Mouse (Mus musculus) lung, postnatal 25 days (tissue): ENCODE results near the gene Ugt1a9.
A peak's percentile ranks its signal among the peaks of the same experiment; 100 is the strongest.
"Not testable (repeated sequence)": the region's sequence is repeated elsewhere in the genome, so short reads cannot be mapped to it uniquely, and the experiment has no call there.

Experiments
- DNase-seq: peaks from one replicate; pipeline ENCODE4 v3.0.0; 2022; ENCODE audit warnings: low spot score

Ugt1a9 gene

DNA sequence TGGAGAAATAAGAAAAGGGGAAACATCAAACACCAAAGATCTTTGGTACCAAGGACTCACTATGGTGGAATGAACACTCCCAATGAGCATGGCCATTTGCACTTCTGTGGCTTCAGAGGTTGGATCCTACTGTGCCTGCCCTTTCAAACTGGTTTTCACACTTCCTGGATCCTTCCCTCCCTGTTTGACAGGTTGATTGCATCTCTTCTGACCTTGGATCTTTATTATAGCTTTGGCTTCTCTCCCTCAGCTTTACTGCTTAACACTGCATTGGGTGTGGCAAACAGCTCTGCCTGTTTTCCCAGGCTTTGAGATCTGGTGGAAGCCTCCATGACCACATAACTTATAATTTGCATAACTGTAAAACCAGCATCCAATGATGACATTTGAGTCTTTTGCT lies 149.7 kb downstream of the Ugt1a9 start:
- DNase-seq: peak; percentile 3

DNA sequence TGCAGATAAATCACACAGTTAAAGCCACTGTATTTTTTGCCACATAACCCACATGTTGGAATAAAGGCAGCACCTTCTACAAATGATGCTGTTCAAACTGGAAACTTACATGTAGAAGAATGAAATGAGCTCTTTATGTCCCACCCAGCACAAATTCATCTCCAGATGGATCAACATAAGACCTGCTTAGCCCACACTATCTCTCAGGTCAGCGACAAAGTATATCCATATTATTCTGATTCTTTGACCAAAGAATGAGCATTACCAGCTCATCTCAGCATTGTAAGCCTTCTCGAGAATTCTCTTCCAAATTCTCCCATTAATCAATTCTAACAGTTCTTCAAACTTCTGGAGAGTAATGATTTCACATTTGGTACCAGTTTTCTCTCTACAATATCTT lies 151.6 kb downstream of the Ugt1a9 start:
- peak; percentile 0 for DNase-seq

DNA sequence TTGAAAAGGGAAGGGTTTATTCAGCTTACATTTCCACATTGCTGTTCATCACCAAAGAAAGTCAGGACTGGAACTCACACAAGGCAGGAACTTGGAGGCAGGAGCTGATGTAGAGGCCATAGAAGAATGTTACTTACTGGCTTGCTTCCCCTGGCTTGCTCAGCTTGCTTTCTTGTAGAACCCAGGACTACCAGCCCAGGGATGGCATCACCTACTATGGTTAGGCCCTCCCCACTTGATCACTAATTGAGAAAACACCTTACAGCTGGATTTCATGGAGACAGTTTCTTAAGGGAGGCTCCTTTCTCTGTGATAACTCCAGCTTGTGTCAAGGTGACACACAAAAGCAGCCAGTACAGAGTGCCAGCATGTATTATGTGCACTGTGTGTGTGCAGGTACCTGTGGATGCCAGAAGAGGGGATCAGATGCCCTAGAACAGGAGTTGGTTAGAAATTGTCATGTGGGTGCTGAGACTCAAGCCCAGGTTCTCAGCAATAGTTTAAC lies 152.5 kb downstream of the Ugt1a9 start:
- peak; percentile 6 for DNase-seq

DNA sequence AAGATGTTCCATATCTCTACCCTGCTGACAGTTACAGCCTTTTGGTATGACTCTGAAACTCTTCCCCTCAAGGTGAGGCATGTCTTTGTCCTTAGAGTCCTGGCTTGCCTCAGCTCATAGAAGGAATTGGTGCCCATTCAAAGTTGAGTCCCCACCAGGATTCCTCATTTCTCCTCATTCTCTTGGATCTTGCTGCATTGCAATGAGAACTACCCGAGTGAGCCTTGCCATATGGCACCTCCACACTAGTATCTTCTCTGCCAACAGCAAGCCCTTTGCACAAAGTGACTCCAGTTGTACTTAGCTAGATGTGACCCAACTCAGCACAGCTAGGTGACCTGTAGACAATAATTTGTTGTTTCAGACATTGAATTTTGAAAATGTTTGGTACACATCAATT lies 153.0 kb downstream of the Ugt1a9 start:
- peak; percentile 18 for DNase-seq

DNA sequence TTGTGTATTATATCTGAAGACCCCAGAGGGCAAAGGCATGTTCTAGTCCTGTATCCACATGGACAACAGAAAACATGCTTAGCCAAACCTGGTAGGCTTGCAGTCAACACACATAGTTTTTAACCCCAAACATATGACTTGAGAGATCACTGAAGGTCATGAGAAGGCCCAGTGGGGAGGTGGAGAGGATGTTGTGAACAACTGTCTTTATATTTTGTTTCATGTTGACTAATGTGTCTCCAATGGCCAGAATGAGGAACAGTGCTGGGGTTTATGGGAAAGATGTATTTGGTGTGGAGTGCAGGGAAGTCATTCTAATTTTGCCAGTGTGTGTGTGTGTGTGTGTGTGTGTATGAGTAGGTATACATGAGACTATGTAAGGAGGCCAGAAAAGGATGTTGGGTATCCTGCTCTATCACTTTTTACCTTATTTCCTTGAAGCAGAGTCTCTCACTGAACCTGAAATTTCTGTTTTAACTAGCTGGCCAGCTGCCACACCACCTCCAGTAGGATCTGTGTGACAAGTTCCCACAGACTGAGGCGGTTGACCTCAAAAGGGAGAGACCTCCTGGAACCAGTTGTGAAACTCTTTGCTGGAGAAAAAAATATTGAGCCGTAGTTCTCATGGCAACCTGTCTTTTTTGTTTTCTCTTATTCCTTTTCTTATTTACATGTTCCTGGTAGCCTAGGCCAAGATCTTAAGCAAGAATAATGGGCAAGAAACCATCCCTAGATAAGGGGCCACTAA lies 153.6 kb downstream of the Ugt1a9 start:
- DNase-seq: peak; percentile 74

DNA sequence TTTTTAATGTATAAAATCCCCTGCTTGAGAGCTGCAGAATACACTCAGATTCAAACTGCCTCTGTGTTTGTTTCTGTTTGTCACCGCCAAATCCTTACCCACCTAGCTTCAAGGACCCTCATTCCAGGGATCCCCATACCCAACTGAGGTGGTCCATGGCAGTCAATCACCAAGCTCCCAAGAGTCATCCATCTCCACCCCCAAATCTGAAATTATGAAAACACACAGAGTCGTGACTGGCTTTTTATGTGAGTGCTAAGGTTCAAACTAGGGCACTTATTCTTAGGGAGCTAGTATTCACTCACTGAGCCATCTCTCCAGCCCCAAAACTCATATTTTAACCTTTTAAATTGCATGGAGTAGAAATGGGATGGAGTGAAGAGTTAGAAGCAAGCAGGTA lies 154.7 kb downstream of the Ugt1a9 start:
- DNase-seq: not testable (repeated sequence)

DNA sequence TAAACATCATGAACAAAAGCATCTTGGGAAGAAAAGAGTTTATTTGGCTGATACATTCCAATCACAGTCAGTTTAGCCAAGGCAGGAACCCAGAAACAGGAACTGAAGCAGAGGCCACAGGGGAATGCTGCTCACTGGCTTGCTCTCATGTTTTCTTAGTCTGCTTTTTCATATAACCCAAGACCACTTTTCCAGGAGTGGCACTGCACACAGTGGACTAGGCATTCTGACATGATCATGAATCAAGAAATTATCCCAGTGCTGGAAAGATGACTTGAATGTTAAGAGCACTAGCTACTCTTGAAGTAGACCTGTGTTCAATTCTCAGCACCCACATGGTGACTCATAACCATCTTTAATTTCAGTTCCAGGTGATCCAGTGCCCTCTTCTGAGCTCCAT lies 155.1 kb downstream of the Ugt1a9 start:
- no peak for DNase-seq

DNA sequence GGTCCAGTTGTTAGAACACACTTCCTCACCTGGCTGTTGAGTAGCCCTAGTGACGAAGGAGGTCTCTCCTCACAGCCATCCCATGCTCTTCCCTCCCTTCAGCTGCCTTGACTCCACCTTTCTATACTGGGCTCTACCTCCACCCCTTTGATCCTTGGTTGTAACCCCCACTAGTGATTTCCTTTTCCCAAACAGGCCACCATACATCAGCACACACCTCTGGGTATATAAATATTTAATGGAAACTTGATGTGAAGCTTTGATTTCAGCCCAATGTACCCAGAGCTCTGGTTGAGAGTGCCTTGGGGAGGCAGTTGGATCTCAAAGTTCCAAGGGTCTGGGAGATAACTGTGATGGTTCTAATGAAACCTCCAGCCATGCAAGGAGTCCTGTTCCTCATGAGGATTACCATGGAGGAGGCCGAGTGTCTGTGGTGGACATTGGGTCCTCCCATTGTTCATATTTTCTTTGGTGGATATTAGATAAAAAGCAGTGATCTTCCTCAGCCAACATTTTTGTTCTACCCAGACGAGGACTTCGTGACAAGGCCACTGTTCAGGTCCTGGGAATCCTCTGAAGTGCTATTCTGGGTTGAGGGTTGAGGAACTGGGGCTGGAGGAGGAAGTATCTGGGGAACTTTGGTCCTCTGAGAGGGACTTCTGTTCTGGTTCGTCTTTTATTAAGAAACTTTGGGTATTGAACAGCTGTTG lies 156.2 kb downstream of the Ugt1a9 start, which contains the start of gene Mroh2a:
Gene Mroh2a, plus strand, starts transcription at position 317 of the 710 bp plus-strand sequence.
- no peak for DNase-seq

DNA sequence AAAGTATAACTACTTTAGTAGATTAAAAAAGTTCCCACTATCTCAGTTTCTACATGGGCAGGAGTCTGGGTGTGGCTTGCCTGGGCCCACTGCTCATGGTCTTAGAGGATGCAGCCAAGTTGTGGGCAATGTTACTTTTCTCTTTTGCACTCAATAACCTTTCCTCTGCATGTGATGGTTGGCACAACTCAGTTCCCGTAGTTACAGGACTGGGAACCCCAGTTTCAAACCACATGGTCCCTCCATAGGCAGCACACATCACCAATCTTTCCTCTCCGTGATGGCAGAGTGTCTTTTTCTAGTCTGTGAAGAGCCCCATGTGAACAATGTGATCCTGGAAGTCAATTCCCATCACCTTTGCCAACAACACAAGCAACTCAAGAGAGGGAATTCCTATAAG lies 156.9 kb downstream of the Ugt1a9 start:
- DNase-seq: no peak

DNA sequence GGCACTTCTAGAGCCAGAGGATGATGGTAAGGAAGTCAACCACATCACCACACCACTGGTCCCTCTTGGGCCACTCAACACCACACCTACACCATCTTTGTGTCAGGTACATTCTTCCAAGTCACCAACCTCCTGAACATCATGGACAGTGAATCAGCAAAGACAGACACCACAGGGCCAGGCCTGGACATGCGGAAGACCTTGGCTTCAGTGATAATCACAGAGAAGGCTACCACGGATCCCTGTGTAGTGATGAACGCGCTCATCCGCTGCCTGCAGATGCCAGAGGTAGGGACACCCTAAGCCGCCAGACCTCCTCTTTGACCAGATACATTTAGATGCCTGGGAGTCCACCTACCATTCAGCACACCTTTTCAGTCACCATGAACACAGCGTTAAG lies 157.5 kb downstream of the Ugt1a9 start:
- no peak for DNase-seq

DNA sequence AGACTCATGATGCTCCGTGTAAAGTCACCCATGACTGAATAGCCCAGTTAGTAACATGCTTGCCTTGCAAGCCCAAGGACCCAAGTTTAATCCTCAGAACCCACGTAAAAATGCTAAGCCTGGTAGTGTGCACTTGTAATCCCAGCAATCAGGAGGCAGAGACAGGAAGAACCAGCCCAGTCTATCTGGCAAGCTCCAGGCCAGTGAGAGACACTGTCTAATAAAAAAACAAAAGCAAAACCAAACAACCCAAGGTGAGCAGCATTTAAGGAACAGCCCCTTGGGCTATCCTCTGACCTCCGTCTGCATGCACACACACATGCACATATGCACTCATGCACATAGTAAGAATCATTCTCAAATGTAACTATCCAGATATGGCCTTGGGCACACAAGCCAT lies 159.0 kb downstream of the Ugt1a9 start:
- DNase-seq: no peak

DNA sequence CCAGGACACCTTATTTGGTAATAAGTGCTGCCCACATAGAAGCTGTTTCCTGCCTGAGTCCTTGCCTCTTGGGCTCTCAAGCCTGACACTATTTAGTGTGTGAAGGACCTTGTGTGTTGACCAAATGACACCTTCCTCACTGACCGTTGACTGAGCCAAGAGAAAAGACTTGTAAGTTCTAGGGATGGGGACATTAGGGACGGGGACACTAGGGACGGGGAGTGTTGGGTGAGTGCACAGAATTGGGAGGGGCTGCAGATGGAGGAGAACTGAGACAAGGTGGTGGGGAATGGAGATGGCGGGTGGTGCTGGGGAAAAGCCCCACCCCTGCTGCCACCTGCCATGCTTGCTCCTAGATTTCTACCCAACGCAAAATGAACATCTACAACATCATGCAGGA lies 159.4 kb downstream of the Ugt1a9 start:
- DNase-seq: no peak

DNA sequence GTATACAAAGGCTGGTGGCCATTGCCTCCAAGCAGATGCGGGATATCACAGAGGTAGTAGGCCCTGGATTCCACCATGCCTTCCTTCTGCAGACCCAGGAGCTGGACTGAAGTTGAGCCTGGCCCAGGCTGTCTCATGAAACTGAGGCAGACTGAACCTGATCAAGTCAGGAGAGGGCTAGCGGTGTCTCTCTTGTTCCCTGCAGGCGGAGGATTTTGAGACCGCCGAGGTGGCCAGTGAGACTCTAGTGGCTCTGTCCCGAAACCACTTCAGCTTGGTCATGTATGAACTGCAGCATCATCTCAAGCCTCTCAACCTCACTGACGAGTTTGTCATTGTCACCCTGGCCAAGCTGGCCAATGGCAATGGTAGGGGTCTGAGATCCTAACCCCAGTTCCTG lies 159.8 kb downstream of the Ugt1a9 start:
- no peak for DNase-seq

DNA sequence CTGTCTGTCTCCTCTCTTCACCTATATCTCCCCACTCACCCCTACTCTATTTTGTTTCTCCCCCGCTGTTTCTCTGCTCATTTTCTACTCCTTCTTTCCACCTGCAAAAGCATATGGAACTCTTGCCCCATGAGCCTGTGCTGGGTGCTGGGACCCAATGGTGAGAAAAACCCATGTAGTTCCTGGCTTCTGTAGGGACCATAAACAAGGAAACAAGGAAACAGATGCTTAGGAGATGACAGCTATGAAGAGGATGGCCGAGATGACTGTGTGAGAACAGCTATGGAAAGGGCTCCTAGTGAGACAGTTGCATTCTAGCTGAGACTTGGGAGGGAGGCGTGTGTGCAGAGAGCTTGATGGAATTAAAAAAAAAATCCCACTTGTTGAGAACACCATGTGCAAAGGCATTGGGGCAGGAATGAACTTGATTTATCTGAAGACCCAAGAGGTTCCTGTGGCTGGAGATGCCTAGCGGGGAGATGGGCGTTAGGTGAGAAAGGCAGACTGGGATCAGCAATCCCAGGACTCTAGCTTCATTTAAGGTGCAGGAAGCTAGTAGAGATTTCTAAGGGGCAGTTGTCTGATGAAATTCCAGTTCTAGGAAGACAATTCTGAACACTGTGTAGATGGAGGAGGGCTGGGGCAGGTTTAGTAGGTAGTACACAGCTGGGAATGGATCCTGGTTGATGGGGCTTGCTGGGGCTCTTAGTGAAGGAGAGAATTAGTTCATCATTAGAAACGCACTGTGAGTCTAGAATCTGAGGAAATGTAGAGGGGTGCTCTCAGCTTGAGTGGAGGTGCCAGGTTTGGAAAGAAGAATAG lies 160.6 kb downstream of the Ugt1a9 start:
- no peak for DNase-seq

DNA sequence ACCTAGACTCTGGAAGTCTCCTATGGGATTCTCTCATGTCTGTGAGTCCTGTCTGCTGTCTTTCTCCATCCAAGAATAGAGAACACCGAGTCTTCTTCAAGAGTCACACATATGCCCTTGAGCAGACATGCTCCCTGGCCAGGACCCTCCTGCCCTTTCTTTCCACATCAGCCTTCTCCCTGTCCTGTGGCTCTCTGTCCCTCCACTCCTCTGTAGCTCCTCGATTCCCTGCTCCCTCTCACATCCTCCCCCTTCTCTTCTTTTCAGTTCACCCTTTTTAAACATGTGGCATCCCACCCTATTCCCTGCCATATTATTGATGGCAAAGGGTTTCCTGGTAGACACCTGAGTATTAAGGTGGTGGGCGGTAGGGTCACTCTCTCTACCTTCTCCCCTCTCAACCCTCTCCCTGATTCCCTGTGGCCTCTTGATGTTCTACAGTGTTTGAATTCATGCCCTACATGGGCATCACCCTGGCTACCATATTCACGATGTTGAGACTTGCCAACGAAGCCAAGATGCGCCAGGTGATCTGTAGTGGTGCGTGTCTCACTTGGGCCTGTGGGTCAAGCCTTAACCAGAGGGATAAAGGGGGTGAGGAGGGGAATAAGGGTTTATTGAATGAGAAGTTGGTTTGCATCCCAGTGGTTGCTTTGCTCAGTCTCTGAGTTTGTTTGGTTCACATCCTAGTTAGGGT lies 161.4 kb downstream of the Ugt1a9 start:
- no peak for DNase-seq

DNA sequence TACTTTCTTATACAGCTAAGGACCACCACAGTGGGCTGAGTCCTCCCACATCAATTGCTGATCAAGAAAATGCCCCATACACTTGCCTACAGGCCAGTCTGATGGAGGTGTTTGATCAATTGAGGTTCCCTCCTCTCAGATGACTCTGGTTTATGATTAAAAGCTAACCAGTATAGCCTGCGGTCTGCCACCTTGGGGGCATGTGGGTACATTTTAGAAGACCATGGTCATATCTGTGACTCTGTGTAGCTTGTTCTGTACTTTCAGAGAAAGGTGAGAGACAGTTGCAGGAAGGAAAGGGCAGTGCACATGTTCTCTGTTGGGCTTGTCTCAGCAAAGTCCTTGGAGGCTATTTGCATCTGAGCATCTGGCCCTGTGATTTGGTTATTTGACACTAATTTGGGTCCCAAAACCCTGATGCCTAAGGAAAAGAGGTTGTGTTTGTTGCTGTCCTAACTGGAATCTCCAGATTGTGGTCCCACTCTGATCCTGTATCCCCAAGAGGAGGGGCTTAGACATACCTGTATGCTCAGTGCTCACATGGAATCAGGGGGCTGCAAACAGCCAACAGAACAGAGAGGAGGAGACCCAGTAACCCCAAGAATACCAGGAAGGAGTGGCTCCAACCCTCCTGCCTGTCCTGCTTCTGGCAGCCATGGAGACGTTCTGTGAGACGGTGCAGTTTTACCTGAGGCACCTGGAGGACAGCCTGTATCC lies 162.2 kb downstream of the Ugt1a9 start:
- DNase-seq: no peak

DNA sequence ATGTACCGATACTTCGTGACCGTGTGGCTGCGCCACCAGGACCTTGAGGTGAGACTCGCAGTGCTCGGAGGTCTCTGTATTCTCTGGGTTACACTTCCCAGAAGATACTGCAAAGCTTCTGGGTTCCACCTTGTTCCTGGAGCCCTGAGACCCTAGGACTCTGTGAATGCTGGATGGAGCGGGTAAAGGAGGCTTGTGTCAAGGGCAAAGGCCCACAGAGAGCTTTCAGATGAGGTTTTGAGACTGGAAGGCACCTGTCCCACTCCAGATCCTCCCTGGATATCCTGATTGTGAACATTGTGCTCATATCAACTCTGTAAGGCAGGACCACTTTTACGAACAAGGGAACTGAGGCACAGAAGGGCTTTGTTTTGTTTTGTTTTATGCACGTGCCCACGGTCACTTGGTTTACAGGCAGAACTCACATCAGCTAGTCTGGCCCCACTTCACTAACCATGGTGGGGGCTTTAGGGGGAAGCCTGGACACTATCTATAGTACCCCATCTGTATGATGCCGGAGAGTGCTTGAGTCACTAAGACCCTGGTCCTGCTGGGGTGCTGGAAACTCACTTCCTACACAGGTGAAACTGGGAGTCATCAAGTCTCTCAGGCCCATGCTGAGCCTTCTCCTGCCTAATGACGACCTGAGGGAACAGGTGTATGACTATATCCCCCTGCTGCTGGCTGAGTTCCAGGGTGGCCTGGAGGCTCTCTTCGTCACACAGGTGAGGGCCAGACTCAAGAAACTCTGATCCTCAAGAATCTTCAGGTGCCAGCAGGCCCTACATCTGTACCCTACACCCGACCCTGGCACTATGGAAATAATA lies 163.0 kb downstream of the Ugt1a9 start:
- DNase-seq: no peak

DNA sequence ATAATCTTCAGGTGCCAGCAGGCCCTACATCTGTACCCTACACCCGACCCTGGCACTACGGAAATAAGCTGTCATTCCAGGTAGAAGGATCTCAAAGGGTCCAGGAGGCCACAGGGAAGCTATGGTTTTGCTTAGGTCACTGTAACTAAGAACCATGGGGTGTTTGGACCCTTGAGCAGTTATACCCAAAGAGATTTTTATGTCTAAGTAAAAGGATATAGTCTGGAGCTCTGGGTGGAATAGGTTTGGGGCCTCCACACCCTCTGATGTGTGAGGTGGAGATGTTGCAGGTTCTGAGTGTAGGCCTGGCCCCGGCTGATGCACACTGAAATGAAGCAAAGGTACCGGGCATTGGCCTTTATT lies 163.6 kb downstream of the Ugt1a9 start:
- no peak for DNase-seq

DNA sequence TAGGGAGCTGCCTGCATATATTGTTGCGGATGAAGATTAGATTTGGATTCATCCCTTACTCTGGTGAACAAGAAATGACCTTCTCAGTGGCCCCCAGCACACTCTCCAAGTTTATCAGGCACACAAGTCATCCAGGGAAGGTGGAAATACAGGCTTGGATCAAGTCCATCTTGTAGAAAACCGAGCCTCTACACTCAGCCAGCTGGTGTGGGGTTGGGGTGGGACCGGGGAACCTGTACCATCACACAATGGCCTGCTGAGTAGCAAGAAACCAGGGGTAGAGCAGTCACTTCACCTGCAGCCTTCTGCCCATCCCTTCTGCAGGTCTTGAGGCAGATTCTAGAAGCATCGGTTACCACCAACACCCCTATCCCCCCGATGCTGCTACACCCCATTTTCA lies 164.0 kb downstream of the Ugt1a9 start:
- no peak for DNase-seq
